Mouse (Mus musculus) thymus, adult 2 months (tissue): Measurements from ENCODE around the gene Rad51b. TPM values are rescaled to one million over a fixed set of nuclear protein-coding genes. Genes with fewer than 3 reads are reported as not detected.

ENCODE experiments used
- DNase-seq: peaks from one replicate; pipeline ENCODE4 v3.0.0; 2021
- H3K27ac ChIP-seq: fragments of 200-500 bp; 2 replicates; pipeline ENCODE4 v1.5.1; 2012; ENCODE audit warnings: low read length, control low read depth; ENCODE audit not compliant: control insufficient read depth, insufficient read depth
- H3K27me3 ChIP-seq: fragments of 200-500 bp; 2 replicates; pipeline ENCODE4 v1.6.1; 2012; ENCODE audit warnings: mild to moderate bottlenecking, low read length, moderate library complexity, mixed read lengths; ENCODE audit not compliant: control insufficient read depth, insufficient read depth
- H3K36me3 ChIP-seq: fragments of 200-500 bp; 2 replicates; pipeline ENCODE4 v1.6.1; 2012; ENCODE audit warnings: mild to moderate bottlenecking, low read length, moderate library complexity; ENCODE audit not compliant: control insufficient read depth, insufficient read depth
- H3K4me1 ChIP-seq: fragments of 200-500 bp; replicated peaks from 2 replicates; pipeline ENCODE4 v1.6.1; 2012; ENCODE audit warnings: low read length; ENCODE audit not compliant: control insufficient read depth, insufficient read depth
- H3K4me3 ChIP-seq: fragments of 200-500 bp; 2 replicates; pipeline ENCODE4 v1.5.1; 2012; ENCODE audit warnings: mild to moderate bottlenecking, low read length, control low read depth, moderate library complexity; ENCODE audit not compliant: control insufficient read depth, insufficient read depth
- CTCF ChIP-seq: fragments of 200-500 bp; IDR thresholded peaks from 2 replicates; pipeline ENCODE4 v1.5.1; 2012; ENCODE audit warnings: mild to moderate bottlenecking, control low read depth, low read length, moderate library complexity, borderline replicate concordance; ENCODE audit not compliant: control insufficient read depth, poor library complexity, insufficient read depth; ENCODE audit errors: extremely low read depth
- POLR2A ChIP-seq: fragments of 200-500 bp; IDR thresholded peaks from 2 replicates; pipeline ENCODE4 v1.6.1; 2012; ENCODE audit warnings: mild to moderate bottlenecking, low read length, control low read depth, moderate library complexity; ENCODE audit not compliant: control insufficient read depth, poor library complexity, insufficient read depth; ENCODE audit errors: extremely low read depth
- WGBS: fragments of 180-500 bp; shearing (Covaris S2); methylation state at CpG from one replicate; pipeline ENCODE4 v1.1.7; 2018; 5-methylcytosine and 5-hydroxymethylcytosine counted together
- polyA plus RNA-seq: library from polyadenylated mRNA; depleted of rRNA; stranded (reverse); fragments of >200 nt; gene quantifications from 2 replicates; pipeline ENCODE4 v1.2.3, GENCODE M21; 2012

Gene Rad51b
- polyA plus RNA-seq, 1 experiment = 1.1 TPM

DNA sequence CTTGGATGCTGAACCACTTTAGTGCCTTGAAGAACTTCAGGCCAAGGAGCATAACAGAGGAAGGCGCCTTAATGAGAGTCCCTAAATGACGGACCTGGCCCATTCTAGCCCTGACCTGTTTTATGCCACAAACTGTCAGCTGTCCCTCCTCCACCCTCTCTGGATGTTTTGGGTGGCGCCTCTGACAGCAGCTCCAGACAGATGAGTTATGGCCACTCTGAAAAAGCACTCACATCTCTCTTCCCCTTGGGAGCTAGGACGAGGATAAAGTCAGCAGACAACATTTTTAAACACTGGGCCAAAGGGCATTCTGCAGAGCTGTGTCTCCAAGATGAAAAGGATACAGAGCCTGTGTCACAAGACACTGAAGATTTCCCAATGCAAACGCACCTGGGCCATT is 459.3 kb downstream of the Rad51b start:
- H3K36me3 ChIP-seq = no peaks in the 10 kb centered on the region
- peaks cover 12% of the 10 kb centered on the region for H3K4me1 ChIP-seq
- no peaks in the 10 kb centered on the region for H3K27me3 ChIP-seq
- WGBS = 92% methylated on average over 5 of the region's 5 CpGs
- DNase-seq = no peak
- TF ChIP-seq POLR2A (no peak), CTCF (no peak)
- no peak overlapping the region for H3K4me3 ChIP-seq
- H3K27ac ChIP-seq = no peak overlapping the region

DNA sequence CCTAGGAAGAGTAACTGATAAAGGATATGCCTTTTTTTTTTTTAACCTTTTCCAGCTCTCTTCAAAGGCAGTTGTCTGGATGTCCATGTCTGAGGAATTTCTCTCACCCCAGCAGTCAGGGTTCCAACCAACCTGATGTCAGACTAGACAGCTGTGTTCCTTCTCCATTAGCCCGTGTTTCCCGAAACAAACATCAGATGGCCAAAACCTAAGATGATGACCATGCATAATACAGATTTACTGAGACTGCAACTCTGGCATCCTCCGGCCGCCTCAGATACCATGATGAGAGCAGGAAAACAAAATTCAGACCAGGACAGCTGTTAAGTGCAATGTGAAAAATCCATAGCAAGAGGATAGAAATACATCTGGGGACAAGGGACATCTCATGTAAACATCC is 460.7 kb downstream of the Rad51b start:
- no peak overlapping the region for H3K27ac ChIP-seq
- H3K36me3 ChIP-seq = no peaks in the 10 kb centered on the region
- no peaks in the 10 kb centered on the region for H3K27me3 ChIP-seq
- 96% methylated on average over 4 of the region's 4 CpGs for WGBS
- peaks cover 3% of the 10 kb centered on the region; the same call in 1 of the 2 replicates for H3K4me1 ChIP-seq
- no peak for DNase-seq
- TF ChIP-seq POLR2A (no peak), CTCF (no peak)
- H3K4me3 ChIP-seq = no peak overlapping the region

DNA sequence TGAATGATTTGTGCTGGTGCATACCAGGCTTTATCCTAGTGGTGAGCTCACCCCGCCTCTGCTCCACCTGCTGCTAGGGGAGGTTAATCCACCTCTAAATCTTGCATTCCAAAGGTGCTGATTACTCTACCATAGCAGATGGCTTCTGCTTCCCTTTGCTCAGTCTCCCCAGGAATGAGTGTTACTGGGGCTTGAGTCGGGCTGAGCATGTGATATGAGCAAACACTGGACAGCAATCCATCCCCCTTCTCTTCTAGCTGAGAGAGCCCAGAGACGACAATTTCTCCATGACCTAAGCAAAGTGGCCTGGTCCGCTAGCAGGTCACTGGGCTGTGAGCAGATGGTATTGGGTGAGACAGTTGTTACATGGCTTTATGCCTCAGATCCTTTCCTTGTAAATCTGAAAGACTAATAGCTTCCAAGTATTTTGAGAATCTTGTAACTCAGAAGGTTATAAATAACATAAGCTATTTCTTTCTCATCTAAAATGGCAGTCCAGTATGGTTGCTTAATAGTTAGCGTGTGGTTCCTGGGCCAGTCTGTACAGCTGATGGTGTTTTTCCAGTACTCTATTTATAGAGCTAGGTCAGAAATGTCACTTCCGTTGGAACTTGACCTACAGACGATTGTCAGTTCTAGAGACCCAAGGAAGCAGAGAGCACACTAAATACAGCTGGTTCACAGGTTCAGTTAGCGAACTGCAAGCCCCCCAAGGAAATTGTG is 462.3 kb downstream of the Rad51b start:
- Histone ChIP-seq H3K36me3 (no peaks in the 10 kb centered on the region), H3K27me3 (no peaks in the 10 kb centered on the region), H3K27ac (no peak overlapping the region), H3K4me1 (peaks cover 3% of the 10 kb centered on the region; the same call in 1 of the 2 replicates), H3K4me3 (no peak overlapping the region)
- no peak for DNase-seq
- WGBS = 86% methylated on average over 8 of the region's 8 CpGs
- TF ChIP-seq POLR2A (no peak), CTCF (no peak)

DNA sequence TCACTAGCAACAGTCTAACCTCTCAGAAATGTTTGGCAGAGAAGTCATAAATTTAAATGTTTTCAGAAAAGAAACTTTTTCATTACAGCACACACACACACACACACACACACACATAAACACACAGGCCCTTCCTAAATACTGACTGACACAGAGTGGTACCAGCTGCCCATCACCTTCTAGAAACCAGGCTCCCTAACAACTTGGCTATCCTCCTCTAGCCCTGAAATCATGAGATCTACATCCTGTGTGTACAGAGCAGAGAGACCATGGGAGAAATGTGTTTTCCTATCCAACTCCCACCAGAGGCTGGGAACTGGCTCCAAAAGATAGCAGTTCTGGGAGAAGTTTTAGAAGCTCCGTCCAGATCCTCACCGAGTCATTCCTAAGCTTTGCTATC is 464.1 kb downstream of the Rad51b start:
- Histone ChIP-seq H3K27ac (no peak overlapping the region), H3K27me3 (no peaks in the 10 kb centered on the region), H3K36me3 (no peaks in the 10 kb centered on the region), H3K4me3 (no peak overlapping the region), H3K4me1 (peaks cover 7% of the 10 kb centered on the region)
- no peak for DNase-seq
- no peak for TF ChIP-seq POLR2A
- no peak for TF ChIP-seq CTCF
- 98% methylated on average over 2 of the region's 2 CpGs for WGBS

DNA sequence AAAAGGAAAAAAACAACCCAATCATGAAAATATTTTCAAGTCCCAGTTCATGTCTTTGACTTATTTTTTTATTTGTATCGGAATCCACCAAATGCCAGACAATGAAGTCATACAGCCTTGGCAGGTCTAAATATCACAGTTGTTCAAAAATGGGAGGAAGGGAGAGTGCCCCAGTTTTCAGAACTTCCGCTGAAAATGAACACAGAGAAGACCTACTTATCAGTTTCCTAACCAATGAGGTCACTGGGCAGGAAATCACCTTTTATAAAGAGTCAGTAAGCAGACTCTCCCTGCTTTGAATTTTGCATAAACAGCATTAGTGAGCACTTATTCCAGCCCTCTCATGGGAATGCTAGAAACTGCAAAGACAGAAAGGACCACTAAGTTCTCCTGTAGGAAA is 465.0 kb downstream of the Rad51b start:
- TF ChIP-seq POLR2A (no peak), CTCF (no peak)
- Histone ChIP-seq H3K27ac (no peak overlapping the region; the same call in 1 of the 2 replicates), H3K27me3 (no peaks in the 10 kb centered on the region), H3K4me3 (no peak overlapping the region), H3K36me3 (no peaks in the 10 kb centered on the region), H3K4me1 (peaks cover 7% of the 10 kb centered on the region)
- WGBS = 85% methylated on average over 2 of the region's 2 CpGs
- DNase-seq = no peak

DNA sequence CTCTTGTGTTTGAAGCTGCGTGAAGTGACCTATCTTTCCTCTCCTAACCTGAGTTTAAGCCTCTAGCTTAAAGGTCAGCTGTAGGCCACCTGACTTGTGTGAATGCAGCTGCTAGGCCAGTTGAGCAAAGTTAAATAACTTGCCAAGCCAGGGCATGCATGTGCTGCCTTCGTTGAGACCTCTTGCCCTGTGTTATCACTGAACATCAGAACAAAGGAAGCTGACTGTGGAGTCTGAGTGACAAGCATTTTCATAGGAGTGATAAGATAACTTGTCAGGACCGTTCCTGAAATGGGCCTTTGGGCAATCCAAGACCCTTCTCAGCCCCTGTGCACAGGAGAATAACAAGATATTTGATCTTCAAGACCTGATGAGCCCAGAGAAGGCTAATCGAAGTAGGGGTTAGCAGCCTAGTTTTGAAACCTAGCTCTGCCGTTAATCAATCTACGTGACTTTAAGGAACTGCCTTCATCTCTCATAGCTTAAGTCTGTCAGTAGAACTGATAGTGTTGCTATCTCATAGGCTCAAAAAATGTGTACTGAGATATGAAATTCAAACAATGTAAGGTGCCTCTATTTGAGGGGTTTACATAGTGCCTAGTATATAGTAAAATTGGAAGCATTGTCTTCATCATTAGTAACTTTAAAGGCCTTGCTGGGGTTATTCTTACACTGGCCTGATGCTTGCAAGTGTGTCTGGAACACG is 465.6 kb downstream of the Rad51b start:
- H3K4me1 ChIP-seq = peaks cover 7% of the 10 kb centered on the region
- H3K27ac ChIP-seq = peak overlapping the region; percentile 19; the same call in 1 of the 2 replicates
- no peak for DNase-seq
- H3K36me3 ChIP-seq = no peaks in the 10 kb centered on the region
- TF ChIP-seq CTCF (no peak), POLR2A (no peak)
- H3K4me3 ChIP-seq = no peak overlapping the region
- H3K27me3 ChIP-seq = no peaks in the 10 kb centered on the region
- 81% methylated on average over 7 of the region's 7 CpGs for WGBS

DNA sequence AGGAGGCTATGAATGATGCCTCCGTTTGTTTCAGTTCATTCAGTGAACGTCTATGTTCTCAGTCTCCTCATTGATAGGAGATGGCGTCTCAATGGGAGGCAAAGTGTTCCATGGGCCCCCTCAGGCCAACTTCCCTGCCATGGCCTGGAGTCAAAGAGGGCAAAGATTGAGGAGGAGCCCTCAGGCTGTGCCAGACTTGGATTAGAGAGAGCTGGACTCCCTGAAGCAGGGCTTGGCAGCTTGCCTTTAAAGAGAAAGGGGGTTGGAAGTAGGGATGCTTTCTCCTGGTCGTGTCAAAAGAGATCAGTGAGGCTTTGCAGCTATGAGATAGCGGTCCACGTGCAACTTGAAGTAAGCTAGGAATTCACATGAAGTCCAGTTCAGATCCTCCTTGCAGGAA is 469.0 kb downstream of the Rad51b start:
- no peaks in the 10 kb centered on the region for H3K27me3 ChIP-seq
- peaks cover 7% of the 10 kb centered on the region for H3K4me1 ChIP-seq
- no peak overlapping the region for H3K27ac ChIP-seq
- no peak for DNase-seq
- TF ChIP-seq POLR2A (no peak), CTCF (no peak)
- no peaks in the 10 kb centered on the region for H3K36me3 ChIP-seq
- H3K4me3 ChIP-seq = no peak overlapping the region
- WGBS = 94% methylated on average over 6 of the region's 6 CpGs
